Mouse (Mus musculus) C2C12 (cell line): ENCODE data around the gene Iffo2.

Experiments used
- CEBPB ChIP-seq: IDR thresholded peaks from one replicate; pipeline ENCODE4 v1.6.1; 2011; ENCODE audit warnings: low read depth, mild to moderate bottlenecking, control low read depth, moderate library complexity
- CTCF ChIP-seq: IDR thresholded peaks from one replicate; pipeline ENCODE4 v1.5.1; 2011; ENCODE audit not compliant: control insufficient read depth, insufficient read depth, insufficient read length
- FOSL1 ChIP-seq: IDR thresholded peaks from one replicate; pipeline ENCODE4 v1.8.0; 2011; ENCODE audit warnings: mild to moderate bottlenecking, low read length; ENCODE audit not compliant: poor library complexity, insufficient read depth, severe bottlenecking
- MAX ChIP-seq: IDR thresholded peaks from one replicate; pipeline ENCODE4 v1.6.1; 2011; ENCODE audit warnings: mild to moderate bottlenecking, control low read depth
- MYOD1 ChIP-seq: IDR thresholded peaks from one replicate; pipeline ENCODE4 v1.6.1; 2011; ENCODE audit warnings: low read depth; ENCODE audit not compliant: control insufficient read depth, insufficient read length
- USF1 ChIP-seq: IDR thresholded peaks from one replicate; pipeline ENCODE4 v1.6.1; 2011; ENCODE audit warnings: low read depth, mild to moderate bottlenecking, control low read depth, moderate library complexity

DNA sequence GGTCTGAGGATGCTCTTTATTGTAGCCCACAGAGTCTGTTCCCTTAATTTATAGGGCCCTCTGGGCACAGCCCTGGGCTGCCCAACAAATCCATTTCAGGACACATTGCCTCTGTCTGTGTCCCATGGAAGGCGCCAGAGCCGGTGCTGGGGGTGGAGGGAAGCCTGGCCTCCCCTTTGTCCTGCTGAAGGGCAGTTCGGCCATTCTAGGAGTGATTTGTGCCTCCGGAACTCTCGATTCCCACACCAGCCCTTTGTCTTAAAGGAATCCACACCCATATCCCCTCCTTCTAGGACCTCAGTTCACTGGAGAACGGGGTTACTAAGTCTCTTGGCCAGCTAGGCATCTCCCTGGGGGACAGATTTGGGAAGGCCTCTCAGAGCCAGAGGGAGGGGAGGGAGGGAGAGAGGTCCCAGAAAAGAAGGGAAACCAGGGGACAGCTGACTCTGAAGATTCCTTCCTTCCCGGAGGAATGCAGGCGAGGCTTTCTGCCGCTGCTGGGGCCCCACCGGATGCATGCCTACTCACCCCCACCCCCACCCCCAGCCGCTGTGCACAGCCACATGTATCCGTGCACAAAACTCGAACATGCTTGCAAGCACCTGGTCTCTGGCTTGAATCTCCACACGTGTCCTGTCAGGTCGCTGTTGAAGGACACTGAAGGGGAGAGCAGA, 50.5 kb downstream of the Iffo2 start:
- TF ChIP-seq USF1 (no peak), CTCF (no peak), FOSL1 (no peak), MYOD1 (no peak), MAX (no peak), CEBPB (no peak)
